Mouse (Mus musculus): ENCODE data around the gene Ddit4. TPM values are rescaled to one million over a fixed set of nuclear protein-coding genes. Genes with fewer than 3 reads are reported as not detected.

Gene Ddit4
- polyA plus RNA-seq, 1 experiment, result 34.2 TPM

DNA sequence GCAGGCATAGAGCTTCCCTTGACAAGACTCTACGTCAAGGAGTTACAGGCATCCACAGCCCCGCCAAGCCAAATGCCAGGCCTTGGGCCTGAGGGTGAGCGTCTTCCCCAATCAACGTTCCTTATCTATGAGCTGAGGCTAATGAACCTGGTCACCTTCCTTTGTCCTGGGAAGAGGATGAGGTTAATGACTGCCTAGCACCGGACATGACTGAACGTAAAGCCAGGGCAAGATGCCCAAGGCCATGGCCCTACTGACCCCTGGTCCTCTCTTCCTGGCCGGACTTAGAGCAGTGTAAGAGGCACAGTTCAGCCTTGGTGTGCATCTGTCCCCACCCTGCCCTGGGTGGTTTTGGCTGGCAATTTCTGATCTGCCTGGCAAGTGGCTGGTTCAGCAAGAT, 22.4 kb downstream of the Ddit4 start:
- 89% methylated on average over 7 of the region's 7 CpGs for WGBS

DNA sequence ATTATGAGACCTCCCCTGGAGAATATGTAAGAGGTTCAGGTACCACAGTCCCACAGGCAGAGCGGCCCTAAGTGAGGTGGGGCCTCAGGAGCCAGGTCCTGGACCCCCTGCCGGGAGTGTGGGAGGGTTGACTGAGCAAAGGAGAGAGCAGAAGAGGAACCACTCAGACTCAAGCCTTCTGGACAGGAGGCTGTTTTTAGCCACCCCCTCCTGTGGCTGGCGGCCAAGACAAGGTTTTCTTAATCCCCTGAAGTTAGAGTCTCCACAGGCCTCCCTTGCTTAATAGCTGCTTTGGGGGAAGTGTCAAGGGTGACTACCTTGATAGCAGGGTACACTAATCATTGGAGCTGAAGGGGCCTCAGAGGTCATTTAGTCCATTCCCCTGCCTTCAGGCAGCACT, 27.3 kb downstream of the Ddit4 start:
- Histone ChIP-seq H3K4me3 (replicated peaks; ENCODE audit: control insufficient read depth, low read depth, low read length) (no peak overlapping the region), H3K4me1 (ENCODE audit: control insufficient read depth, insufficient read depth, low read length) (peaks cover 3% of the 10 kb centered on the region; the same call in 1 of the 2 replicates), H3K27ac (ENCODE audit: control insufficient read depth, insufficient read depth, low read depth, low read length, poor library complexity) (peak overlapping the region; percentile 72)
- TF ChIP-seq POLR2A (IDR thresholded peaks at IDR 0.05; ENCODE audit: borderline replicate concordance, control insufficient read depth, low read depth, low read length) (no peak), CTCF (IDR thresholded peaks at IDR 0.05; ENCODE audit: control insufficient read depth, insufficient read depth, low read length) (no peak)
- 15% methylated on average over 3 of the region's 3 CpGs for WGBS

More for the DNA sequence above, 22.4 kb downstream of the Ddit4 start:
- no peak overlapping the region for H3K4me3 ChIP-seq (replicated peaks; ENCODE audit: control insufficient read depth, low read depth, low read length)
- TF ChIP-seq POLR2A (IDR thresholded peaks at IDR 0.05; ENCODE audit: borderline replicate concordance, control insufficient read depth, low read depth, low read length) (no peak), CTCF (IDR thresholded peaks at IDR 0.05; ENCODE audit: control insufficient read depth, insufficient read depth, low read length) (no peak)
- peaks cover 7% of the 10 kb centered on the region for H3K4me1 ChIP-seq (ENCODE audit: control insufficient read depth, insufficient read depth, low read length)
- H3K27ac ChIP-seq (ENCODE audit: control insufficient read depth, insufficient read depth, low read depth, low read length, poor library complexity), result no peak overlapping the region

GRCm38 (mm10) chr10:59923493-59923892, 28.1 kb downstream of the Ddit4 start:
- TF ChIP-seq POLR2A (IDR thresholded peaks at IDR 0.05; ENCODE audit: borderline replicate concordance, control insufficient read depth, low read depth, low read length) (no peak), CTCF (IDR thresholded peaks at IDR 0.05; ENCODE audit: control insufficient read depth, insufficient read depth, low read length) (no peak)
- no peak overlapping the region for H3K27ac ChIP-seq (ENCODE audit: control insufficient read depth, insufficient read depth, low read depth, low read length, poor library complexity)
- H3K4me3 ChIP-seq (replicated peaks; ENCODE audit: control insufficient read depth, low read depth, low read length), result no peak overlapping the region
- 60% methylated on average over 2 of the region's 2 CpGs for WGBS
- peaks cover 3% of the 10 kb centered on the region; the same call in 1 of the 2 replicates for H3K4me1 ChIP-seq (ENCODE audit: control insufficient read depth, insufficient read depth, low read length)

DNA sequence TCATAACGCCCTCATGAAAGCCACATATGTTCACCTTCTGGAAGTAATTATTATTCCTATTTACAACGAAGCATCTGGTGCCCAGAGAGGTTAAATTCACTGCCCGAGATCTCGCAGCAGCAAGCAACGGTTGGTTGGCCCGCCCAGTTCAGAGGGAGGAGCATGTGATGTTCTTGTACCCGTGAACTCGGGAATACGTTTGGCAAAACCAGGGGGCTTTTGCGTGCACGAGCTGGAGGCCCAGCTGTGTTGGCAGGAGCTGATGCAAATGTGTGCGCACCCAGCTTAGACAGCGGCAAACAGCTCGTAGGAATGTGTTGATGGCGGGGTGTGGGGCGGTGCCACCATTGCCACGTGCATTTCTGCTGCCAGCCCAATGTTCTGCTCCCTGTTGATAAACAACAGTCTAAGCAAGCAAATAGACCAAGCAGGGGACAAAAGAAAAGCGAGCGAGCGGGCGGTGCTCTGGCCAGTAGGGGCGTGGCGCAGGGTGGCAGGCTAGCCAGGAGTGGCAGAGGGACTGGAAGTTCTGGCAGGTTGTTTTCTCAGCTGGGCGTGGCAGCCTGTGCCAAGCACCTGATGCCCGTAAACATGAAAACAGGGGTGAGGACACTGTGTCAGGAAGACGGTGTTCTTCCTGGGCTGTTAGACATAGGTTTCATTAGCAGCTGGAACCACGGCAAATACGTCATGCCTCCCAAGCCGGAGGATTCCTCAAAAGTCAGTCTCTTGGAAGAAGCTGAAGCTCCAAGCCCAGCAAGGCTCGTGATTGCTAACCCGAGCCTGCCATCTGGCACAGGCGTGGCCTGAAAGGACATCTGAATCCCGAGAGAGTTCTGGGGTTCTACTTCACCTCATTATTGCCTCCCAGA, 30.6 kb downstream of the Ddit4 start:
- Histone ChIP-seq H3K27ac (ENCODE audit: control insufficient read depth, insufficient read depth, low read depth, low read length, poor library complexity) (peak overlapping the region; percentile 90), H3K4me1 (ENCODE audit: control insufficient read depth, insufficient read depth, low read length) (peaks cover 4% of the 10 kb centered on the region; the same call in 1 of the 2 replicates), H3K4me3 (replicated peaks; ENCODE audit: control insufficient read depth, low read depth, low read length) (peak overlapping the region; percentile 74)
- 9% methylated on average over 33 of the region's 33 CpGs for WGBS
- peak; percentile 25; the same call in 1 of the 2 replicates for TF ChIP-seq CTCF (IDR thresholded peaks at IDR 0.05; ENCODE audit: control insufficient read depth, insufficient read depth, low read length)
- no peak; the same call in 1 of the 2 replicates for TF ChIP-seq POLR2A (IDR thresholded peaks at IDR 0.05; ENCODE audit: borderline replicate concordance, control insufficient read depth, low read depth, low read length)

- WGBS, result 35% methylated on average over 7 of the region's 7 CpGs
- TF ChIP-seq POLR2A (IDR thresholded peaks at IDR 0.05; ENCODE audit: borderline replicate concordance, control insufficient read depth, low read depth, low read length) (no peak), CTCF (IDR thresholded peaks at IDR 0.05; ENCODE audit: control insufficient read depth, insufficient read depth, low read length) (no peak)
- peak overlapping the region; percentile 74 for H3K4me3 ChIP-seq (replicated peaks; ENCODE audit: control insufficient read depth, low read depth, low read length)
- peaks cover 4% of the 10 kb centered on the region; the same call in 1 of the 2 replicates for H3K4me1 ChIP-seq (ENCODE audit: control insufficient read depth, insufficient read depth, low read length)
- H3K27ac ChIP-seq (ENCODE audit: control insufficient read depth, insufficient read depth, low read depth, low read length, poor library complexity), result peak overlapping the region; percentile 90
Observed at GRCm38 (mm10) chr10:59920485-59920809, 31.2 kb downstream of the Ddit4 start.

DNA sequence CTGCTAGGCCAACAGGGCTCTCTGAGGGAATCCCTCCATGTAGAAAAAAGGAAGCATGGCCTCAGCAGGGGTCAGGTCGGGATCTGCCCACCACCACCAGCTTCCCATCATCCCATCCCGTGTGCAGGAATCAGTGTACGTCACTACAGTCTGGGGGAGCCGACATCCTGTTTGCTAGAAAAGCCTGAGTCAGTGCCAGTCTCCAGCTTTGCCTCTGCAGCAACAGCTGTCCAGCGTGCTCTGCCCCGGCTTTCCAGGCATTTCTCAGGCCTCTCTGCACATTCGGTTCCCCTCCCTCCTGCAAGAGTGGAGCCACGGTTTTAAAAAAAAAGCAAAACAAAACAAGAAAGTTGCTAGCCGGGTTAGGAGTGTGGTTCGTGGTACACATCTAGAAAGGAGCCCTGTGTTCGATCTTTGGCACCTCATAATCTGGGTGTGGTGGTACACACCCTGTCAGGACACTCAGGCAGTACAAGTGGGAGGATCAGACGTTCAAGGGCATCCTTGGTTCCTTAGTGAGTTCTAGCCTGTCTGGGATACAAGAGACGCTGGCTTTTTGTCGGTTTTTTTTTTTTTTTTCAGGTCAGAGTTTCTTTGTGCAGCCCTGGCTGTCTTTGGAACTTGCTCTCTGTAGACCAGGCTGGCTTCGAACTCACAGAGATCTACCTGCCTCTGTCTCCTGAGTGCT, 32.0 kb downstream of the Ddit4 start:
- WGBS, result 46% methylated on average over 15 of the region's 15 CpGs
- H3K4me1 ChIP-seq (ENCODE audit: control insufficient read depth, insufficient read depth, low read length), result peaks cover 4% of the 10 kb centered on the region; the same call in 1 of the 2 replicates
- TF ChIP-seq POLR2A (IDR thresholded peaks at IDR 0.05; ENCODE audit: borderline replicate concordance, control insufficient read depth, low read depth, low read length) (no peak), CTCF (IDR thresholded peaks at IDR 0.05; ENCODE audit: control insufficient read depth, insufficient read depth, low read length) (no peak)
- no peak overlapping the region for H3K27ac ChIP-seq (ENCODE audit: control insufficient read depth, insufficient read depth, low read depth, low read length, poor library complexity)
- H3K4me3 ChIP-seq (replicated peaks; ENCODE audit: control insufficient read depth, low read depth, low read length), result no peak overlapping the region

GRCm38 (mm10) chr10:59918111-59918510, 33.5 kb downstream of the Ddit4 start:
- WGBS, result 89% methylated on average over 4 of the region's 4 CpGs
- H3K4me3 ChIP-seq (replicated peaks; ENCODE audit: control insufficient read depth, low read depth, low read length), result no peak overlapping the region
- no peak for TF ChIP-seq POLR2A (IDR thresholded peaks at IDR 0.05; ENCODE audit: borderline replicate concordance, control insufficient read depth, low read depth, low read length)
- no peak for TF ChIP-seq CTCF (IDR thresholded peaks at IDR 0.05; ENCODE audit: control insufficient read depth, insufficient read depth, low read length)
- no peak overlapping the region for H3K27ac ChIP-seq (ENCODE audit: control insufficient read depth, insufficient read depth, low read depth, low read length, poor library complexity)
- peaks cover 4% of the 10 kb centered on the region; the same call in 1 of the 2 replicates for H3K4me1 ChIP-seq (ENCODE audit: control insufficient read depth, insufficient read depth, low read length)

DNA sequence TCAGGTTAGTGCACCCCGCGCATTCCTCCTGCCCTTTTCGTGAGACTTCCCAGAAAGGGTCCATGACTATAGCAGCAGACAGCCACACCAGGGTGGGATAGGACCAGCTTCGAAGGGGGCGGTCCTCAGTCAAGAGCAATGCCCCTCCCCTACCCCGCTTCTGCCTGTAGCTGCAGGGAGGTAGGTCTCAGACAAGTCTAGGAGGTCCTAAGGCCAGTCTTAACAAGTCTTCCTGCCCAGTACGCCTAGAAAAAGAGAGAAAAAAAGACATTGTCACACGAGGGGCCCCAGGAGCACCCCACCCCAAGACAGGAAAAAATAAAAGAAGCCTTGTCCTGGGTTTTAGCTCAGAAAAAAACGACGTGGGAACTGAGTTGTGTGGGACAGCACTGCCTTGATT, 35.0 kb downstream of the Ddit4 start:
- 2% methylated on average over 10 of the region's 10 CpGs for WGBS
- no peak for TF ChIP-seq CTCF (IDR thresholded peaks at IDR 0.05; ENCODE audit: control insufficient read depth, insufficient read depth, low read length)
- TF ChIP-seq POLR2A (IDR thresholded peaks at IDR 0.05; ENCODE audit: borderline replicate concordance, control insufficient read depth, low read depth, low read length), result no peak
- Histone ChIP-seq H3K4me1 (ENCODE audit: control insufficient read depth, insufficient read depth, low read length) (peaks cover 3% of the 10 kb centered on the region; the same call in 1 of the 2 replicates), H3K27ac (ENCODE audit: control insufficient read depth, insufficient read depth, low read depth, low read length, poor library complexity) (no peak overlapping the region), H3K4me3 (replicated peaks; ENCODE audit: control insufficient read depth, low read depth, low read length) (peak overlapping the region; percentile 20)

All from bone marrow, adult 2 months (tissue).